Mouse (Mus musculus) myocyte (in vitro differentiated cells): Measurements from ENCODE around the gene Ttll11.

ENCODE experiments used
- CEBPB ChIP-seq: IDR thresholded peaks from 2 replicates; pipeline ENCODE4 v1.6.1; 2011; ENCODE audit warnings: mild to moderate bottlenecking, moderate library complexity; ENCODE audit not compliant: poor library complexity, insufficient read depth, severe bottlenecking
- E2F4 ChIP-seq: IDR thresholded peaks from one replicate; pipeline ENCODE4 v1.6.1; 2011; ENCODE audit warnings: mild to moderate bottlenecking, control low read depth, moderate library complexity; ENCODE audit not compliant: insufficient read depth
- MAX ChIP-seq: IDR thresholded peaks from one replicate; pipeline ENCODE4 v1.6.1; 2011; ENCODE audit warnings: low read depth, mild to moderate bottlenecking, control low read depth
- MYOD1 ChIP-seq, 3 experiments: IDR thresholded peaks; one replicate each; pipeline ENCODE4 v1.6.1; 2011; ENCODE audit warnings: control low read depth in 2 of 3, low read depth in 2 of 3, mild to moderate bottlenecking in 2 of 3, moderate library complexity in 1 of 3; ENCODE audit not compliant: insufficient read length in 2 of 3, control insufficient read depth in 1 of 3
- MYOG ChIP-seq, 3 experiments: IDR thresholded peaks; one replicate each; pipeline ENCODE4 v1.6.1; 2011; ENCODE audit warnings: control low read depth in 2 of 3, low read depth in 2 of 3, mild to moderate bottlenecking in 2 of 3; ENCODE audit not compliant: insufficient read length in 2 of 3, control insufficient read depth in 1 of 3, insufficient read depth in 1 of 3
- POLR2A ChIP-seq: IDR thresholded peaks from one replicate; pipeline ENCODE4 v1.6.1; 2011; ENCODE audit warnings: low read depth, mild to moderate bottlenecking, control low read depth, moderate library complexity; ENCODE audit not compliant: insufficient read length
- USF1 ChIP-seq: IDR thresholded peaks from one replicate; pipeline ENCODE4 v1.6.1; 2011; ENCODE audit warnings: low read depth, mild to moderate bottlenecking, control low read depth, moderate library complexity

DNA sequence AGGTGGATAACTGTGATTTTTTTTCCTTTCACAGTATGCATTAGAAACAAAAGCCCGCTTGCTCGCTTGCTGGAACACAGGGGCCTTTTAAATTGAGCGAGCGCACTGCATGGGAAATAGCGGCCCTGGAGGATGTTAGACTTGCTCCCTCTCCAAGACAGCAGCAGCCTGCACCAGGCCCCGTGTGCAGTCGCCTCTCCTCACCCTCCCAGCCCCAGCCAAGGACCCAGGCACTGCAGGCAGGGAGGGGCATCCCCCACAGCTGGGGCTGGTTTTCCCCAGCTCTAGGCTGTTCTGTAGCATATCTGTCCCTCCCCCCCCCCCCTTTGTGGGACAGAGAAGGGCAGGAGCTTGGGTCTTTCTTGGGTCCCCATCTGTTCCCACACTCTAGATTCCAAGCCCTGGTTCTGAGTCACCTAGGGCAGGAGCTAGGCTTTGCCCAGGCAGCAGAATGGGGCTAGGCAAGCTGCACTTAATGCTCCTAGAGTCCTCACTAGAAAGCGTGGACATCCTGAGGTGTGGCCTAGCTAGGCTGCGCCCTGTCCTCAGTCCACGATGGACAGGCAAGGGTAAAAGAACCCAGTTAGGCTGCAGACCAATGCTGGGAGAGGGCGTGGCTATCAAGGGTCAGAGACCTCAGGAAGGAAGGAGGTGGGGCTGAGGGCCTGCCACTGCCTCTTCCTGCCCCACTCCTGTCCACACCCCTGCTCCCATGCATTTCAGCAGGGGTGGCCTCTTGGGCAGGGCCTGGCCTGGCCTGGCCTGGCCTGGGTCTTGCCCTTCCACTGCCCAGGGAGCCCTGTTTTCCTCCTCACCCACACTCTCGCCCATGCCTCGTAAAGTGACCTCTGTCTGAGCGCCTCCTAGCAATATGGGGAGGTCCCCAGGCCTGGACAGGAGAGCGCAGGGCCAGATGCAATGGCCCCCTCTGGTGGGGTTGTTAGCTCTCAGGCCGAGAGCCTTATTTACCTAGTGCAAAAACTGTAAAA is 250.3 kb downstream of the Ttll11 start:
- no peak for TF ChIP-seq POLR2A
- no peak for TF ChIP-seq E2F4
- no peak for TF ChIP-seq MAX
- no peak for TF ChIP-seq MYOG (IDR thresholded peaks at IDR 0.05; ENCODE audit: control insufficient read depth in 1 of 3, insufficient read depth in 1 of 3, insufficient read length in 2 of 3, low read depth in 2 of 3)
- TF ChIP-seq CEBPB = no peak
- TF ChIP-seq MYOD1 (IDR thresholded peaks at IDR 0.05; ENCODE audit: control insufficient read depth in 1 of 3, insufficient read length in 2 of 3, low read depth in 2 of 3) = no peak
- TF ChIP-seq USF1 = no peak
